Mouse (Mus musculus) embryonic fibroblast, embryonic 13.5 days (primary cell): ENCODE measurements around the gene Adamts2.

Experiments
- CTCF ChIP-seq: IDR thresholded peaks from 2 replicates; pipeline ENCODE4 v1.5.1; 2011; ENCODE audit warnings: mild to moderate bottlenecking, control low read depth, low read length, moderate library complexity, borderline replicate concordance; ENCODE audit not compliant: insufficient read depth
- POLR2A ChIP-seq: IDR thresholded peaks from 2 replicates; pipeline ENCODE4 v1.6.1; 2011; ENCODE audit warnings: low read depth, mild to moderate bottlenecking, control low read depth, low read length, moderate library complexity

GRCm38 (mm10) chr11:50715091-50715490, 113.2 kb downstream of the Adamts2 start:
- TF ChIP-seq CTCF: no peak
- TF ChIP-seq POLR2A: no peak
